Mouse (Mus musculus) kidney, adult 11 months (tissue): ENCODE measurements around the gene Nlk.
"Not testable (repeated sequence)": the region's sequence is repeated elsewhere in the genome, so short reads cannot be mapped to it uniquely, and the experiment has no call there.

Experiments used
- DNase-seq: peaks from one replicate; pipeline ENCODE4 v3.0.0; 2022

Gene Nlk

DNA sequence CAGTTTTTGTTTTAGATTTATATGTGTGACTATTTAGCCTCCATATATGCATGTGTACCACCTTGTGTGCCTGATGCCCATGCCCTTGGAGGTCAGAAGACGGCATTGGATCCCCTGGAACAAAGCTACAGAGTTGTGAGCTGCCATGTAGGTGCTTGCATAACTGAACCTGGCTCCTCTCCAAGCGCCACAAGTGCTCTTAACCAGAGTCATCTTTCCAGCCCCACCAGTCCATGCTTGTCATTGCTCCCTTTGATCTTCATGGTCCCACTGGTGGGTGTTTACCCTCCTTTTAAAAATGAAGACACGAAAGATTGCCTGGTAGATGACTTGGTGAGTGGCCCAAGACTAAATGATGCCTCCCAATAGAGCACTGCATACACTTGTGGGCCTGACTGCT lies 156.8 kb downstream of the Nlk start:
- no peak for DNase-seq

DNA sequence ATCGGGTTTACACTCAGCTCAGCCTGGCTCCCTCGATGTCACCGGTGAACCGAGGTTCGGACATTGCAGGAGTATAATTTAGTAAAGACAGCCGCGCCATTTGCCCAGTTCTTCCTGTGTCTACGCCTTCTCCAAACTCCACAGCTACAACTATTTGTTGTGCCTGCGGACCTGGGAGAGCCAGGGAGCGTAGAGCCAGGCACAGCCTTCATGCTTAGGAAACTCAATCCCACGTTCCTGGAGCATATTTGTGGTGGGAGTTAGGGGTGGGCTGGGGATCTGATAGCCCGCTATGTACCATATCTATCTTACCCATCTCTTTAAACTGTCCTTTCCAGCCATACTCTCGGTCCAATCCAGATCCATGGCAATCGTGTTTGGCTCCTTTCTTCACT lies 160.5 kb downstream of the Nlk start:
- DNase-seq: no peak

DNA sequence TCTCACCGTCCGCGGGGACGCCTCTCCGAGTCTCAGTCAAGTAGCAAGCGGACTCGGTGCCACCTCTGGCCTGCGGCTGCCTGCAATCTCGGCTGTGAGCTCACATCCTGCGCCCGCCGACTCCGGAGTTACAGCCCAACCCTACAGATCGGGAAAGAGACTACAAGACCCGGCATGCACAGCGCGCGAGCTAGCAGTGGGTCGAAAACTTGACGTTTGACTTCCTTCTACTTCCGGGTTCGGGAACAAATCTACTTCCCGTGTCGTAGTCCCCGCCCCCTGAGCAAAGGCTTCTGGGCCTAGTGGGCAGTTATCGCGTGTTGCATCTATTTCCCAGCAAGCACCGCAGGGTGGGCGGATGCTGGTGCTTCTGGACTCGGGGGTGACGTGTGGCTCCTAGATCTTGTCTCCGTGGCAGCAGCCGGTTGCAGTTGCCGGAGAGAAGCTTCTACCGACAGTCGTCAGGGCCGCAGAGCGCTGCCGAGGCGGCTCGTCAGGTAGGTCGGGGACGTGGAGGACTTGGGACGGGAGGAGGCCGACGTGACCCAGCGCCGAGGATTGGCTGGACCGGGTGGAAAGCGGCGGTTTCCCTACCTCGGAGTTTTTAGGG lies 161.0 kb downstream of the Nlk start, which contains the start of the genes Tnfaip1 and Ift20:
Tnfaip1 (minus strand) TSS at position 253 of the 610 bp plus-strand sequence.
Ift20 (plus strand) TSS at position 282 of the 610 bp plus-strand sequence.
- peak; percentile 99 for DNase-seq

DNA sequence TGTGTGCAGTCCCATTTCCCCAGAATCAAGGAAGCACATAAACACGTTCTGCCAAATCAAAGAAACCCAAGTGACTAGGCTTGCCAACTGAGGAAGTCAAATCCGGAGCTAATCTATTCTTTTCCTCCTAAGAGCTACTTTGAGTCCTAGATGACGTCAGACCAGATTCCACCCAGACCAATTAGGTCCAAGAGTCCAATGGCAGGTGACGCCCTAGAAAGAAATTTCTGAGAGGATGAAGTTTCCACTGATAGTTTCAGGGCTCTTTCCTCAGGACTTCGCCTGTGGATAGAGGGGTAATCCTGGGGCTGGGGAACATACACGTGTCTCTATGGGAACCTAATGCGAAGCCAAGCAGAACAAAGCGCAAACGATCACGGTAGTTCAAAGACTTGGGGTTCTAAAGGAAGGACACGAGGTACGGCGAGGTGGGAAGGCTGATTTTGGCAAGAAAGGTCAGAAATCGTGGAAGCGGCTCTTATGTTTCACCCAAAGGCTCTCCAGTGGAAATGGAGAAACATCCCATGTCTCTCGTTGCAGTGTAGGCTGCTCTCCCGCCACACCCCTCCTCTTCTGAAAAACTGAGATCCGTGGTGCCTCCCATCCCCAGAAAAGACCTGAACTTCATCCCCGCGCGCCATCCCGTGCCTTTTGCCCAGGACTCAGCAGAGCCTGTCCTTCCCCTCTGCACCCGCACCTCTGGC lies 161.6 kb downstream of the Nlk start:
- peak; percentile 72 for DNase-seq

DNA sequence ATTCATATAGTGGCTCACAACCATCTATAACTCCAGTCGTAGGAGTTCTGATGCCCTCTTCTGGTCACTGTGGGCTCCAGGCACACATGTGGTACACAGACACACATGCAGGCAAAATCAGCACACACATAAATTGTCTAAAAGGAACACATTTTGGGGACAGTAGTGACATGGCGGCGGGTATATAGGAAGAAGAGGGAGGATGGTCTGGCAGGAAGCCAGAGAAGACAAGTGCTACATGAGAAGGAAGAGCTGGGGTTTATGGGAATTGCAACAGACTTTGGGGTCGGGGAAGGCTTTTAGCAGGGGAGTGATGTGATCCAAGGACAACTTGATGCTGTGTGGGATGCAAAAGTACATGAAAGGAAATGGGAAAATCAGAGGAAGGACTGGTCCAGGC lies 162.7 kb downstream of the Nlk start:
- DNase-seq: no peak

DNA sequence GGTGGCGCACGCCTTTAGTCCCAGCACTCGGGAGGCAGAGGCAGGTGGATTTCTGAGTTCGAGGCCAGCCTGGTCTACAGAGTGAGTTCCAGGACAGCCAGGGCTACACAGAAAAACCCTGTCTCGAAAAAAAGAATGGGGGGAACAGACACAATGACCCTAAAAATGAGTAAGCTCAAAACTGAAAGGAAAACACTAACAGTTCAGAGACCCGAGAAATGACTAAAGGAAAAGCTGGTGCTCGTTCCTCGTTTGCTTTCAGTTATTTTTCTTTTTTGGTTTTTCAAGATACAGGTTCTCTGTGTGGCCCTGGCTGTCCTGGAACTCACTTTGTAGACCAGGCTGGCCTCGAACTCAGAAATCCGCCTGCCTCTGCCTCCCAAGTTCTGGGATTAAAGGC lies 165.7 kb downstream of the Nlk start:
- not testable (repeated sequence) for DNase-seq

DNA sequence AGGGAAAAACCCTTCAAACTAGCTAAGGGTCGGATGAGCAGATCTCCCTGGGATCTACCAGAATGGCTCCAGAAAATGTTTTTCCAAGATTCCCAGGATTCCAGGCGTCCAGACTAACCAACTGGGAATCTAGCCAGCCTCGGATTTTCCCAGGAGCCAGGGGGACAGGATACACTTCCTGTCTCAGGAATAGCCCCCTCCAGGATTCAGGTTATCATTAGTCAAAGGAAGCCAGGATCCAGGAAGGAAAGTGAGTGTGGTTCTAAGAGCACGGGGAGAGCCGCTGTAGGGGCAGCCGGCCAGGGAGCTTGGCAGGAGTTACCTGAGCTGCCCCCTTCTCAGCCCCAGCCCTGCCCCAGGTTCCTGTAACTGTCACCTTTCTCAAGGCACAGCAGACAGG lies 166.1 kb downstream of the Nlk start:
- peak; percentile 64 for DNase-seq

DNA sequence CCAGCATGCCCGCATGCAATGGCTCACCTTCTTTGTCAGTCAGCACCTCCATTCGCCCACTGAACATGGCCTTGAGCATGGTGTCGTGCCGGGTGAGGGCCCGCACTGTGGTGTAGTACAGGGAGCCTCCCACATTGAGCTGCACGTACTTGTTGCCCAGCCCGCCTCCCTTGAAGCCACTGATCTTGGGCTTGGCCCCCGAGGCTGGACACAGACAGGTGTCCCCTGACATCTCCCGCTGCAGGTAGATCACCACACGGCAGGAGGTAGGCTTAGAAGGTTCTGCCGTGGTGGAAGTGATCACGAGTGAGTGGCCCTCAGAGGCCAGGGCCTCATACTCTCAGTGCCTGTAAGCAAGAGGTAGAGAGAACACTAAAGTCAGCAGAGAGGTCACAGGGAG lies 167.2 kb downstream of the Nlk start:
- DNase-seq: no peak

DNA sequence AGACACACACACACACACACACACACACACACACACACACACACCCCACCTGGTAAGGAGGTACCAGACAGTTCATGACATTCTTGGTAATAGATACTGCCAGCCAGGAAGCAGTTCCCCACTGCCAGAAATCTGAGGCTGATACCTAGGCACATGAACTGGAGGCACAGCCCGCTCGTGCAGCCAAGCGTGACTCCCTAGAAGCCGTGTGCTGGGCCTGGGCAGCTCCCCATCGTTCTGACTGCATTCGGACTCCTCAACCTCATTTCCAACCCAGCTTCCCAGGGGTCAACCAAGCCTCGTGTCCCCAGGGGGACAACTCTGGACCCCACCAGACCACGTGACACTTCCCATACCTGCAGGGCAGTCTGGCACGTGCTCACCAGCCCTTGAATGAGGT lies 168.5 kb downstream of the Nlk start:
- no peak for DNase-seq

DNA sequence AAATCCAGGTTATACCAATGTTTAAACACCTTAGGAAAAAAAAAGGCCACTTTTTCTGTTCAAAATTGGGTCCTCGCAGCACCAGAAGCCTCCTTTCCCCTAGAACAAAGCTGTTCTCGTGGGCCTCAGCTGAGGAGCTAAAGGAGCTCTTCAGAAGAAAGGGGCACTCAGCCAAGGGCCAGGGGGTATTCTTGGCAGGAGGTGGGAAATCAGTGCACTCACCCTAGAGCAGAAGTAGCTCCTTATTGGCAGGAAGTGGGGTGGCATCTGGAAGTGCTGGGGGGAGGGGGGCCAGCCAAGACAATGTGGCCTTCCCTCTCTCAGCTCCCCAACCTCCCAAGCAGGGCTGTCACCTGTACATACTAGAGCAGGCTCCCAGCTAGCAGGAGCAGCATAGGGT lies 172.3 kb downstream of the Nlk start:
- DNase-seq: no peak

DNA sequence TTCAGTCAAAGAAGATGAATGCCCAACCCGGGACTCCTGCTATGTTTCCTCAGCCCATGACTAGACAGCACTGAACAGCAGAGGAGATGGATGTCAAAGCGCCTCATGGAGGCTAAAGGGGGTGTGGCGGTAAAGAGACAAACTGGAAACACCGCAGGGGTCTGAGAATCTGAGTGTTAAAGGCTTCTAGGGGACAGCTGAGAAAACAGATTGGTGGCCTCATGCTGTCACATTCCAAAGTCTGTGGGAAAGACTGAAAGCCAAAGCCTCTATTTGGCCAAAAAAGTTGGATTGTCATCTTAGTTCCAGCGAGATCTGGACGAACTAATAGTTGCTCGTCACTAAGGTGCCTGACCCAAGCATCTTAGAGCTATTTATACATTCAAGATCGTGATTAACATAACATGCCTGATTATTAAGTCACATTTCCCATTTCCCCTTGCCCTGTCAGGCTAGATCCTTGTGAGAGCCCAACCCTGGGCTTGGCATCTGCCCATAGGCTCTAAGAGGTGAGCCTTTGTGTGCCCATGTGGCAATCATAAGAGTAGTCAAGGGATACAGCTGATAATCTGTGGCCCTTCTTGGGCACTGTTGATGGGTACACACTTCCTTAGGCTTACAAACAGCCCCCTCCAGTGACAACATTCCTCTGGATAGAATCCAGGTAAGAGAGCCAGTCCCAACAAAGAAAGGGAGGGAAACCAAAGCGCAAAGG lies 173.8 kb downstream of the Nlk start:
- no peak for DNase-seq

DNA sequence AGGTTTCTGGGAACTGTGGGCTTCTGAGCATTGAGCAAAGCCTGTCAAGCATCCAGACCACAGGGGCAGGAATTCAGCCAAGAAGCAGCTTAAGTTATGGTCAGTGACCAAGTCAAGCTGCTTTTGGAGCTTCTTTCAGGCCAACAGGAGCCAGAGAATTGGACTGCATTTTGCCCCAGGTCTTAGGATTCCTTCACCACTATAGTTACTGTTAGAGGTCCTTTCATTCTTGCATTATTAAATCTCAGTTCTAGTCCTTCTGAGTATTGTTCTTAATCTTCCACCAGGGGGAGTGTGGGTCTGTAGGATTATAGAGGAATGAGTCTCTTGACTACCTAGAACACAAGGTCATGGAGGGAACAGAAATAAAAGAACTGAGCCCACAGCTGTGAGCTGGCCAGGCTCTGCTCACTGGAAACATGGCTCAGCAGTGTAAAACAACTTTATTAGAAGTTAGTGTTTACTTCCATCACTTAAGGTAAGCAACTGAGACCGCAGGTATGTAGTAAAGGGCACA lies 174.6 kb downstream of the Nlk start:
- DNase-seq: peak; percentile 62

DNA sequence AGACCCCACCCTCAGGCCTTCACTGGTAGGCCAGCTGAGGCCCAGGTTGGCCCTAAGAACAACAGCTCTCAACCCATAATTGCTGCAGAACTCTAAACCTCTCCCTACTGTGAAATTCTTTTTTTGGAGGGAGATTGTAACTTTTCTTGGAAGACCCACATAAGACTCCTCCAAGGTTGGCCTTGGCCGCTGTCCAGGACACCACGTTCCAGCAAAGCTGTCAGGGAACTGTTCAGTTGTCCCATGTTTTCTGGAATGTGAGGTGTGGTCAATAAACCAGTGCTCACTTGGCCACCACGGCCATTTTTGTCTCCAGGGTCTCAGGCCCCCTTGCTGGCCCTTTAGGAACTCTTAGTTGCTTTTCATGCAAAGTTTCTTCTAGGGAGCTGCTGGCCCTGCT lies 175.3 kb downstream of the Nlk start:
- DNase-seq: no peak

DNA sequence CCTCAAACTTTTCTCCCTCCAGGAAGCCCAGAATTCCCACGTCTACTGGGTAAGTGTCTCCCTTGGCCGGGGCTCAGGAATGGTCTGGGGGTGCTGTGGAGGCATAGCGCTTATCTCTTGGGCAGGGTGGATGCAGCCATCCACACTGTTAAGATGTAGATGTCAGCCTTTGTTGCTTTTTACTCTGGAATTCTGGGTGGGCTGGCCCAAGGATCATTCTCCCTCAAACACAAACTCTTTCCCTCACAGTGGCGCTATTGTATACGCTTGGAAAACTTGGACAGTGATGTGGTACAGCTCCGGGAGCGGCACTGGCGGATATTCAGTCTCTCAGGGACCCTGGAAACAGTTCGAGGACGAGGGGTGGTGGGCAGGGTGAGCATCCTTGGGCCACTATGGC lies 178.2 kb downstream of the Nlk start:
- no peak for DNase-seq
